Mouse (Mus musculus): ENCODE results near the gene Il16. TPM values are rescaled to one million over a fixed set of nuclear protein-coding genes. Genes with fewer than 3 reads are reported as not detected.

Gene Il16
- polyA plus RNA-seq, 1 experiment from 2014 or later = 0.93 TPM

- no peaks in the 10 kb centered on the region for H3K27me3 ChIP-seq (replicated peaks)
- H3K4me1 ChIP-seq = no peaks in the 10 kb centered on the region
- H3K36me3 ChIP-seq (replicated peaks) = no peaks in the 10 kb centered on the region
- H3K9me3 ChIP-seq = no peaks in the 10 kb centered on the region
- H3K9ac ChIP-seq = no peak overlapping the region
- H3K4me3 ChIP-seq = no peak overlapping the region
- WGBS = 88% methylated on average over 4 of the region's 4 CpGs
- no peak overlapping the region for H3K27ac ChIP-seq
- H3K4me2 ChIP-seq = no peak overlapping the region
- ATAC-seq (replicated peaks) = no peak
These were observed 79.4 kb downstream of the Il16 start for GRCm38 (mm10) chr7:83666087-83666595.

- no peak overlapping the region for H3K4me3 ChIP-seq
- ATAC-seq (replicated peaks) = no peak
- no peaks in the 10 kb centered on the region for H3K36me3 ChIP-seq (replicated peaks)
- H3K4me1 ChIP-seq = no peaks in the 10 kb centered on the region
- no peaks in the 10 kb centered on the region for H3K9me3 ChIP-seq
- H3K27me3 ChIP-seq (replicated peaks) = no peaks in the 10 kb centered on the region
- no peak overlapping the region for H3K9ac ChIP-seq
- H3K4me2 ChIP-seq = no peak overlapping the region
- 84% methylated on average over 6 of the region's 6 CpGs for WGBS
- no peak overlapping the region for H3K27ac ChIP-seq
These were observed 82.7 kb downstream of the Il16 start for GRCm38 (mm10) chr7:83662711-83663375.

- H3K9ac ChIP-seq = no peak overlapping the region
- ATAC-seq (replicated peaks) = no peak
- 93% methylated on average over 3 of the region's 3 CpGs for WGBS
These were observed 83.8 kb downstream of the Il16 start for GRCm38 (mm10) chr7:83661763-83662162.

DNA sequence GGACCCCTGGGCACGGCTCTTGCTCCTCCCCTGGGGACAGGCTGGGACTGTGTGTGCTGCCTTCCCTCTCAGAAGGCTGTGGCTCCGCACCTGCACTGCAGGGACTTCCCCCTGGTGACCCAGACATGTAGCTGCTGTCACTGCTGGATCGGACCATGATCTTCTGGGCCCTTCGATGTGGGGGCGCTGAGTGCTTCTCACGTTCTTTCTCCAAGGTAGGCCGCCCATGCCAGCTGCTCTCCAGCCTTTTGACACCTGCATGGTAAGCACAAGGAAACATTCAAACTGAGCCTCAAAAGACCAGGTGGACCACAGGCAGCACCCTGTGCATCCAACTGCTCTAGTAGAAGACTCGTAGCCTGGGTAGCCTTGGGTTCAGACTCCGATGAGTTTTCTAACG lies 84.5 kb downstream of the Il16 start:
- H3K27ac ChIP-seq = no peak overlapping the region
- WGBS = 90% methylated on average over 10 of the region's 10 CpGs
- no peak for ATAC-seq (replicated peaks)
- H3K36me3 ChIP-seq (replicated peaks) = no peaks in the 10 kb centered on the region
- no peak overlapping the region for H3K9ac ChIP-seq
- H3K4me2 ChIP-seq = no peak overlapping the region
- H3K4me3 ChIP-seq = no peak overlapping the region
- H3K27me3 ChIP-seq (replicated peaks) = no peaks in the 10 kb centered on the region
- H3K9me3 ChIP-seq = no peaks in the 10 kb centered on the region
- H3K4me1 ChIP-seq = no peaks in the 10 kb centered on the region

More at GRCm38 (mm10) chr7:83661763-83662162, 83.8 kb downstream of the Il16 start:
- no peaks in the 10 kb centered on the region for H3K27me3 ChIP-seq (replicated peaks)
- H3K9me3 ChIP-seq = no peaks in the 10 kb centered on the region
- no peak overlapping the region for H3K4me2 ChIP-seq
- no peaks in the 10 kb centered on the region for H3K36me3 ChIP-seq (replicated peaks)
- no peak overlapping the region for H3K4me3 ChIP-seq
- H3K27ac ChIP-seq = no peak overlapping the region
- no peaks in the 10 kb centered on the region for H3K4me1 ChIP-seq

- Histone ChIP-seq H3K4me3 (no peak overlapping the region), H3K27me3 (replicated peaks) (no peaks in the 10 kb centered on the region), H3K36me3 (replicated peaks) (no peaks in the 10 kb centered on the region), H3K9ac (no peak overlapping the region), H3K9me3 (no peaks in the 10 kb centered on the region), H3K4me1 (no peaks in the 10 kb centered on the region), H3K4me2 (no peak overlapping the region), H3K27ac (no peak overlapping the region)
- ATAC-seq (replicated peaks) = no peak
- 94% methylated on average over 11 of the region's 11 CpGs for WGBS
These were observed 85.2 kb downstream of the Il16 start for GRCm38 (mm10) chr7:83660273-83660691.

DNA sequence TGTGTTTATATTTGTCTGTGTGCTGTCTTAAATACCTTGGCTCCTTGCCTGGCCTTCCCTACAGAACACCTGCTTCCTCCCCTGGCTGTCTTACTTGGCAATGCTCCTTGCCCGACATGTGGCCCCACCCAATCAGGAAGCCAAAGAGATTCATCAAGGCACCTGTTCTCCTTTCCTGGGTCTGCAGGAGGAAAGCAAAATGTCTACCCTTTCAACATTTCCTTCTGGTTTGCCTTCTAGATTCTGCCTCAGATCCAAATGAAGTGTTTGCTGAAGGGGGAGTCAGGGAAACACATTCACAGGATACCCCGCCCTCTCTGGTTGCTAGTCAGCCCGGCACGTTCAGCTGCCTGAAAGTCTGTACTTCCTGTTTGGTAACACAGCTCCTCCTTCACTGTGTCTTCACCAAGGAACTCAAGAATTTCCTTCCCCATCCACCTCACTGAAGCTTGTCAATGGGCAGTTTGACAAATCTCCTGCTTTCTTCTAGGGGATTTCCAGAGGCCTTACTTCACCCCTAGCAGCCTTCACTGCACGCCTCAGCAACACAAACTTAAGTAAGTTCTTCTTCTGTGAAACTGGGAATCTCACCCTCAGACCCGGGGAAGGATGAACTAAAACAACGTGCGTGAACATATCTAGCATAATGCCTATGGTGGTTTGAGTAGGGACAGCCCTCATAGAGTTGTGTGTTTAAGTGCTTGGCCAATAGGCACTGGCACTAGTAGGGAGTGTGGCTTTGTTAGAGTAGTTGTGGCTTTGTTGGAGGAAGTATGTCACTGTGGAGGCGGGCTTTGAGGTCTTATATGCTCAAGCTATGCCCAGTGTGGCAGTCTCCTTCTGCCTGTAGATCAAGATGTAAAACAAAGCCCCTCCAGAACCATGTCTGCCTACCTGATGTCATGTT lies 86.1 kb downstream of the Il16 start:
- no peak for ATAC-seq (replicated peaks)
- no peaks in the 10 kb centered on the region for H3K36me3 ChIP-seq (replicated peaks)
- 91% methylated on average over 9 of the region's 9 CpGs for WGBS

GRCm38 (mm10) chr7:83658716-83659115 lies 86.8 kb downstream of the Il16 start:
- Histone ChIP-seq H3K4me2 (no peak overlapping the region), H3K9me3 (no peaks in the 10 kb centered on the region), H3K4me1 (no peaks in the 10 kb centered on the region), H3K27ac (no peak overlapping the region), H3K27me3 (replicated peaks) (no peaks in the 10 kb centered on the region), H3K9ac (no peak overlapping the region), H3K4me3 (no peak overlapping the region), H3K36me3 (replicated peaks) (no peaks in the 10 kb centered on the region)
- no peak for ATAC-seq (replicated peaks)
- 86% methylated on average over 1 of the region's 1 CpGs for WGBS

More for the DNA sequence above, 86.1 kb downstream of the Il16 start:
- no peak overlapping the region for H3K9ac ChIP-seq
- no peak overlapping the region for H3K4me2 ChIP-seq
- H3K27me3 ChIP-seq (replicated peaks) = no peaks in the 10 kb centered on the region
- H3K4me3 ChIP-seq = no peak overlapping the region
- no peak overlapping the region for H3K27ac ChIP-seq
- no peaks in the 10 kb centered on the region for H3K4me1 ChIP-seq
- H3K9me3 ChIP-seq = no peaks in the 10 kb centered on the region

- H3K9ac ChIP-seq = no peak overlapping the region
- no peak for ATAC-seq (replicated peaks)
- H3K27ac ChIP-seq = no peak overlapping the region
- H3K36me3 ChIP-seq (replicated peaks) = no peaks in the 10 kb centered on the region
- H3K4me2 ChIP-seq = no peak overlapping the region
- no peaks in the 10 kb centered on the region for H3K4me1 ChIP-seq
- no peak overlapping the region for H3K4me3 ChIP-seq
- 75% methylated on average over 5 of the region's 5 CpGs for WGBS
- H3K9me3 ChIP-seq = no peaks in the 10 kb centered on the region
- no peaks in the 10 kb centered on the region for H3K27me3 ChIP-seq (replicated peaks)
These were observed 90.4 kb downstream of the Il16 start for GRCm38 (mm10) chr7:83654938-83655630.

DNA sequence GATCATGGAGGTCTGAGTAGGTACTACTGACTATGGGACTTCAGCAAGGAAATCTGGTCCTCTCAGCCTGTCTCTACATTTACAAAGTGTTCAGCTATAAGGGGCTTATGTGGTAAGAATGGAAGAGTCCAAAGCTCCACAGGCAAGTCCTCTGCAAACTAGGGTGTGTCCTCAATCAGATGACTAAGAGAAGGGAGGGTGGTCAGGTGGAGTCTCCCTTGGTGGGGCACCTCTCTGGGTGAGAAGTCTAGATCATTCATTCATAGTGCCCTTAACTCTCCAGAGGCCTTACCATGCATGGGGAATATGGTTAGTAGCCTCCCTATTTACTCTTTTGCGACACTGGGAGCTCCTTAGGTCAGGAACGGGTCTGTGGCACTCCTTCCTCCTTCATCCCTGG lies 91.3 kb downstream of the Il16 start:
- H3K27ac ChIP-seq = no peak overlapping the region
- H3K36me3 ChIP-seq (replicated peaks) = no peaks in the 10 kb centered on the region
- WGBS = 86% methylated on average over 2 of the region's 2 CpGs
- H3K4me3 ChIP-seq = no peak overlapping the region
- no peaks in the 10 kb centered on the region for H3K27me3 ChIP-seq (replicated peaks)
- H3K4me2 ChIP-seq = no peak overlapping the region
- no peaks in the 10 kb centered on the region for H3K4me1 ChIP-seq
- H3K9me3 ChIP-seq = no peaks in the 10 kb centered on the region
- no peak overlapping the region for H3K9ac ChIP-seq
- no peak for ATAC-seq (replicated peaks)

DNA sequence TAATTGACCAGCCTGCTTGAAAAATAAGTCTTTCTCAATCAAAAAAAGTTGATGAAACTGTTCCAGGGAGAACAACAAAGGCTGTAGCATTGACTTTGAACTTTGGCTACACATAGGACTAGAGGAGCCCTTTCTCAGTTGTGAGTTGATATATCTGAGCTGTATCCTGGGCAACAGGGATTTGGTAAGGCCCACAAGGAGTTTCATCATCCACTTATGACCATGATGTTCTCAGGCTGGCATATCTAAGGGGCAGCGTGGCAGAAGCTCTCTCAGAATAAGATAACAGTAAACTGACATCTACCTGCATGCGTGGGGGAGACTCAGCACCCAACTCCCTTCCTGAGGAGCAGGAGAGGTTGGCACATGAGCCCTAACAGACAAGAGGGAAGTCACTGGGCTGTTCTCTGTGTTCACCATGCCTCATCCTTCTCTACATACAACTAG lies 91.9 kb downstream of the Il16 start:
- ATAC-seq (replicated peaks) = no peak
- H3K27me3 ChIP-seq (replicated peaks) = no peaks in the 10 kb centered on the region
- no peaks in the 10 kb centered on the region for H3K9me3 ChIP-seq
- H3K4me1 ChIP-seq = no peaks in the 10 kb centered on the region
- H3K4me3 ChIP-seq = no peak overlapping the region
- no peaks in the 10 kb centered on the region for H3K36me3 ChIP-seq (replicated peaks)
- H3K9ac ChIP-seq = no peak overlapping the region
- H3K4me2 ChIP-seq = no peak overlapping the region
- H3K27ac ChIP-seq = no peak overlapping the region
- WGBS = 92% methylated on average over 2 of the region's 2 CpGs

DNA sequence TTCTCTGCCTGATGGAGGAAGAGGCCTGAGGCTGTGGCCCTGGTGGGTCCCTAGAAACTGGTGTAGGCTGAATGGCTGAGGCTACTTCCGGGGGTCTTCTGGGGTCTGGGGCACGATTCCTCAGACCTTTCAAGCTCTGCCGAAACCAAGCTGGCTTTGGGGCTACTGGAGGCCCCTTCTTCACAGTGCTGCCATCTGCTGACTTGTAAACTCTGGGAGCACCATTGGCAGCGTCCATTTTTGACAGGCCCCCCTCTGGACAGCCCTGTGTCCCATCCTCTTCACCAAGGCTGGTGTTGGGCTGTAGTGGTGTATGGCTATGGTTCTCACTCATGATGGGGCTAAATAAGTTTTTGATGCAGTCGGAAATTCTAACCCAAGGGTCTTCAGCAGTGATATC lies 93.0 kb downstream of the Il16 start:
- Histone ChIP-seq H3K9me3 (no peaks in the 10 kb centered on the region), H3K36me3 (replicated peaks) (no peaks in the 10 kb centered on the region), H3K27ac (no peak overlapping the region), H3K4me1 (no peaks in the 10 kb centered on the region), H3K9ac (no peak overlapping the region), H3K4me2 (no peak overlapping the region), H3K4me3 (no peak overlapping the region), H3K27me3 (replicated peaks) (no peaks in the 10 kb centered on the region)
- no peak for ATAC-seq (replicated peaks)
- WGBS = 78% methylated on average over 5 of the region's 5 CpGs

- Histone ChIP-seq H3K27ac (no peak overlapping the region), H3K9ac (no peak overlapping the region), H3K4me3 (no peak overlapping the region), H3K27me3 (replicated peaks) (no peaks in the 10 kb centered on the region), H3K4me1 (no peaks in the 10 kb centered on the region), H3K36me3 (replicated peaks) (no peaks in the 10 kb centered on the region), H3K9me3 (no peaks in the 10 kb centered on the region), H3K4me2 (no peak overlapping the region)
- no peak for ATAC-seq (replicated peaks)
- 92% methylated on average over 5 of the region's 5 CpGs for WGBS
These were observed 94.9 kb downstream of the Il16 start for GRCm38 (mm10) chr7:83650638-83651037.

Measured in midbrain, embryonic 15.5 days (tissue).